Mouse (Mus musculus): ENCODE measurements at regions not wholly inside any gene's neighbourhood (a gene's known extent, or its start where the extent isn't known, plus 50 kb on each side); places are given as distances from the start of the nearest gene placed in this dataset.

DNA sequence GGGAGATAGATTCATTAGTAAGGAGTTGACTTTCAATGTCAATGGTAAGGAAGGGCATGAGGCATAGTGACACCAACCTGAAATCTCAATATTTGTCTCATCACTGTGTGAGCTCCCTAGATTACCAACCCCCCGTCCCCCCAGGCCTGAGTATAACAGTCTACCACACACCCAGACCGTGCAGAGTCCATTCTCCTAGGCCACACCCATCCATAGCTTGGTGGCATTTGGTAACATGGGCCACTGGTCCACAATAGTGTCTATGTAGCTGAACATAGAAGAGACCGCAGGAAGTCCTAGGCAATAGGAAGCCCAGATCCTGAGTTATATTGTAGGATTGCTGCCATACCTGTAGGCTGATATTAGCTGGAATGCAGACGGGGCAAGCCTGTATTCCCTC lies 84.7 kb upstream of the Nck2 start:
- H3K27me3 ChIP-seq (ENCODE audit: control insufficient read depth in 1 of 2, insufficient read depth in 2 of 2, low read length in 2 of 2): no peaks in the 10 kb centered on the region
- no peaks in the 10 kb centered on the region for H3K79me2 ChIP-seq (ENCODE audit: control insufficient read depth, insufficient read depth, low read length, poor library complexity)
- H3K9ac ChIP-seq (ENCODE audit: control insufficient read depth, low read depth, low read length, poor library complexity, severe bottlenecking): no peak overlapping the region
- DNase-seq (ENCODE audit: low read depth, low spot score): no peak
- no peak for TF ChIP-seq E2F4 (IDR thresholded peaks at IDR 0.05; ENCODE audit: borderline replicate concordance, low read depth, low read length)
- no peak for TF ChIP-seq RAD21 (IDR thresholded peaks at IDR 0.05; ENCODE audit: low read depth, low read length)
- no peak for TF ChIP-seq CHD1 (IDR thresholded peaks at IDR 0.05; ENCODE audit: low read depth, low read length)
- no peak for TF ChIP-seq MYC (IDR thresholded peaks at IDR 0.05; ENCODE audit: low read depth, low read length)
- no peak for TF ChIP-seq CTCF (IDR thresholded peaks at IDR 0.05 in 2 of 3, conservative IDR thresholded peaks at IDR 0.05 in 1 of 3; ENCODE audit: control insufficient read depth in 1 of 3, insufficient read depth in 1 of 3, low read depth in 2 of 3, low read length in 3 of 3, poor library complexity in 1 of 3, severe bottlenecking in 1 of 3)
- TF ChIP-seq RCOR1 (IDR thresholded peaks at IDR 0.05; ENCODE audit: low read depth, low read length): no peak
- TF ChIP-seq NRF1 (IDR thresholded peaks at IDR 0.05; ENCODE audit: insufficient read depth, low read depth, low read length, poor library complexity, severe bottlenecking): no peak
- TF ChIP-seq ETS1 (IDR thresholded peaks at IDR 0.05; ENCODE audit: low read depth, low read length): no peak
- no peak for TF ChIP-seq USF2 (IDR thresholded peaks at IDR 0.05; ENCODE audit: borderline replicate concordance in 1 of 2, insufficient read depth in 1 of 2, low read depth in 1 of 2, low read length in 2 of 2)
- H3K4me1 ChIP-seq (ENCODE audit: control insufficient read depth in 1 of 2, insufficient read depth in 2 of 2, low read length in 2 of 2): no peaks in the 10 kb centered on the region
- H3K4me3 ChIP-seq (ENCODE audit: control insufficient read depth in 1 of 2, insufficient read depth in 1 of 2, low read depth in 2 of 2, low read length in 2 of 2): no peak overlapping the region
- no peak overlapping the region for H3K27ac ChIP-seq (ENCODE audit: control insufficient read depth, low read depth, low read length)
- H3K9me3 ChIP-seq (replicated peaks; ENCODE audit: insufficient read depth, low read length): no peaks in the 10 kb centered on the region
- no peaks in the 10 kb centered on the region for H3K36me3 ChIP-seq (ENCODE audit: control insufficient read depth in 1 of 2, insufficient read depth in 2 of 2, low read length in 2 of 2)

GRCm38 (mm10) chr1:43360291-43360690 lies 84.1 kb upstream of the Nck2 start:
- H3K9me3 ChIP-seq (replicated peaks; ENCODE audit: insufficient read depth, low read length): no peaks in the 10 kb centered on the region
- H3K9ac ChIP-seq (ENCODE audit: control insufficient read depth, low read depth, low read length, poor library complexity, severe bottlenecking): no peak overlapping the region
- H3K79me2 ChIP-seq (ENCODE audit: control insufficient read depth, insufficient read depth, low read length, poor library complexity): no peaks in the 10 kb centered on the region
- H3K36me3 ChIP-seq (ENCODE audit: control insufficient read depth in 1 of 2, insufficient read depth in 2 of 2, low read length in 2 of 2): no peaks in the 10 kb centered on the region
- no peak overlapping the region for H3K27ac ChIP-seq (ENCODE audit: control insufficient read depth, low read depth, low read length)
- no peak for DNase-seq (ENCODE audit: low read depth, low spot score)
- no peaks in the 10 kb centered on the region for H3K4me1 ChIP-seq (ENCODE audit: control insufficient read depth in 1 of 2, insufficient read depth in 2 of 2, low read length in 2 of 2)
- no peak for TF ChIP-seq ZMIZ1 (IDR thresholded peaks at IDR 0.05; ENCODE audit: low read depth, low read length)
- no peak for TF ChIP-seq ETS1 (IDR thresholded peaks at IDR 0.05; ENCODE audit: low read depth, low read length)
- TF ChIP-seq CHD2 (IDR thresholded peaks at IDR 0.05; ENCODE audit: low read length): no peak
- no peak for TF ChIP-seq SMC3 (IDR thresholded peaks at IDR 0.05; ENCODE audit: low read depth, low read length)
- no peak for TF ChIP-seq BHLHE40 (IDR thresholded peaks at IDR 0.05; ENCODE audit: borderline replicate concordance, low read depth, low read length)
- TF ChIP-seq POLR2A (IDR thresholded peaks at IDR 0.05; ENCODE audit: control insufficient read depth in 1 of 2, insufficient read depth in 1 of 2, low read depth in 1 of 2, low read length in 2 of 2, poor library complexity in 1 of 2): no peak
- TF ChIP-seq GATA1 (IDR thresholded peaks at IDR 0.05; ENCODE audit: low read depth, low read length): no peak
- TF ChIP-seq GABPA (IDR thresholded peaks at IDR 0.05; ENCODE audit: low read depth, low read length): no peak
- TF ChIP-seq UBTF (IDR thresholded peaks at IDR 0.05; ENCODE audit: borderline replicate concordance, insufficient read depth, low read depth, low read length): no peak
- TF ChIP-seq ELF1 (IDR thresholded peaks at IDR 0.05; ENCODE audit: low read depth, low read length): no peak
- no peak for TF ChIP-seq POLR2AphosphoS2 (IDR thresholded peaks at IDR 0.05; ENCODE audit: low read length)
- no peak for TF ChIP-seq E2F4 (IDR thresholded peaks at IDR 0.05; ENCODE audit: borderline replicate concordance, low read depth, low read length)
- no peak for TF ChIP-seq ZNF384 (IDR thresholded peaks at IDR 0.05; ENCODE audit: low read depth, low read length)
- no peak for TF ChIP-seq CHD1 (IDR thresholded peaks at IDR 0.05; ENCODE audit: low read depth, low read length)
- no peak for TF ChIP-seq USF1 (IDR thresholded peaks at IDR 0.05; ENCODE audit: low read depth, low read length)
- TF ChIP-seq HCFC1 (IDR thresholded peaks at IDR 0.05; ENCODE audit: low read depth, low read length): no peak
- no peak for TF ChIP-seq MEF2A (IDR thresholded peaks at IDR 0.05; ENCODE audit: extremely low read depth, insufficient replicate concordance, low read depth, low read length, poor library complexity, severe bottlenecking)
- H3K4me3 ChIP-seq (ENCODE audit: control insufficient read depth in 1 of 2, insufficient read depth in 1 of 2, low read depth in 2 of 2, low read length in 2 of 2): no peak overlapping the region
- H3K27me3 ChIP-seq (ENCODE audit: control insufficient read depth in 1 of 2, insufficient read depth in 2 of 2, low read length in 2 of 2): no peaks in the 10 kb centered on the region
